Mouse (Mus musculus) heart, adult 2 months (tissue): ENCODE data around the gene D130052B06Rik. TPM values are rescaled to one million over a fixed set of nuclear protein-coding genes. Genes with fewer than 3 reads are reported as not detected.

ENCODE experiments used
- DNase-seq, 2 experiments: peaks; one replicate each; pipeline ENCODE4 v3.0.0; 2021
- H3K27ac ChIP-seq: fragments of 200-600 bp; 2 replicates; pipeline ENCODE4 v1.8.1; 2022
- H3K27me3 ChIP-seq: fragments of 200-500 bp; 2 replicates; pipeline ENCODE4 v1.6.1; 2012; ENCODE audit warnings: mild to moderate bottlenecking, low read length, inconsistent platforms, mixed read lengths; ENCODE audit not compliant: control insufficient read depth, insufficient read depth
- H3K36me3 ChIP-seq: fragments of 200-500 bp; 2 replicates; pipeline ENCODE4 v1.6.1; 2012; ENCODE audit warnings: low read length, inconsistent platforms; ENCODE audit not compliant: control insufficient read depth, insufficient read depth
- H3K4me1 ChIP-seq: fragments of 200-500 bp; 2 replicates; pipeline ENCODE4 v1.6.1; 2011; ENCODE audit warnings: low read length; ENCODE audit not compliant: control insufficient read depth, insufficient read depth
- H3K4me3 ChIP-seq: fragments of 200-600 bp; 2 replicates; pipeline ENCODE4 v1.8.1; 2022
- H3K79me2 ChIP-seq: fragments of 200-500 bp; replicated peaks from 2 replicates; pipeline ENCODE4 v1.6.1; 2012; ENCODE audit warnings: mild to moderate bottlenecking, inconsistent platforms, low read length, moderate library complexity, mixed read lengths; ENCODE audit not compliant: control insufficient read depth, insufficient read depth
- H3K9ac ChIP-seq: fragments of 200-500 bp; 2 replicates; pipeline ENCODE4 v1.6.1; 2012; ENCODE audit warnings: low read depth, mild to moderate bottlenecking, control low read depth, inconsistent platforms, low read length, mixed read lengths
- CTCF ChIP-seq: fragments of 200-600 bp; IDR thresholded peaks from 2 replicates; pipeline ENCODE4 v1.8.1; 2022; ENCODE audit warnings: antibody characterized with exemption, mild to moderate bottlenecking, moderate library complexity
- EP300 ChIP-seq: fragments of 200-500 bp; IDR thresholded peaks from 2 replicates; pipeline ENCODE4 v1.6.1; 2011; ENCODE audit warnings: low read depth, low read length, control low read depth; ENCODE audit not compliant: insufficient read depth
- POLR2A ChIP-seq: fragments of 200-500 bp; IDR thresholded peaks from 2 replicates; pipeline ENCODE4 v1.6.1; 2011; ENCODE audit warnings: mild to moderate bottlenecking, low read depth, low read length, control low read depth; ENCODE audit not compliant: insufficient read depth
- WGBS: fragments of 180-500 bp; shearing (Covaris S2); methylation state at CpG from one replicate; pipeline ENCODE4 v1.1.7; 2018; 5-methylcytosine and 5-hydroxymethylcytosine counted together
- intact Hi-C: fragments of 180-260 bp; cut with DNase I; formaldehyde crosslinking; loops from one replicate; pipeline ENCODE4 v1.15.1; 2025
- polyA plus RNA-seq: library from polyadenylated mRNA; depleted of rRNA; stranded (reverse); fragments of >200 nt; gene quantifications from 2 replicates; pipeline ENCODE4 v1.2.3, GENCODE M21; 2012
- total RNA-seq, 2 experiments: library from RNA; stranded (reverse); gene quantifications; 2 replicates each; pipeline ENCODE4 v1.2.3; 2021

The D130052B06Rik gene
- total and polyA plus RNA-seq, 3 experiments: not detected

- intact Hi-C loops: no loop called here
- Histone ChIP-seq H3K36me3 (no peaks in the 10 kb centered on the region), H3K79me2 (no peaks in the 10 kb centered on the region), H3K4me3 (no peak overlapping the region), H3K27ac (no peak overlapping the region), H3K27me3 (no peaks in the 10 kb centered on the region), H3K4me1 (no peaks in the 10 kb centered on the region), H3K9ac (no peak overlapping the region)
- 60% methylated on average over 3 of the region's 3 CpGs for WGBS
- TF ChIP-seq POLR2A: no peak
- TF ChIP-seq EP300: no peak
- TF ChIP-seq CTCF: no peak
- no peak for DNase-seq
These were observed 56.1 kb downstream of the D130052B06Rik start for GRCm38 (mm10) chr11:33655221-33655620.

- Histone ChIP-seq H3K9ac (no peak overlapping the region), H3K27ac (no peak overlapping the region), H3K4me1 (no peaks in the 10 kb centered on the region), H3K36me3 (no peaks in the 10 kb centered on the region), H3K27me3 (no peaks in the 10 kb centered on the region), H3K4me3 (no peak overlapping the region), H3K79me2 (no peaks in the 10 kb centered on the region)
- intact Hi-C loops: no loop called here
- DNase-seq: no peak
- TF ChIP-seq EP300 (no peak), CTCF (no peak), POLR2A (no peak)
- 51% methylated on average over 7 of the region's 7 CpGs for WGBS
These were observed 56.9 kb downstream of the D130052B06Rik start for GRCm38 (mm10) chr11:33655861-33656593.

GRCm38 (mm10) chr11:33660016-33660913 is 61.2 kb downstream of the D130052B06Rik start:
- Histone ChIP-seq H3K36me3 (no peaks in the 10 kb centered on the region), H3K9ac (no peak overlapping the region), H3K79me2 (no peaks in the 10 kb centered on the region), H3K27me3 (0 out of 2 replicates have a peak, but pooled peaks cover 3% of the 10 kb centered on the region), H3K4me3 (no peak overlapping the region), H3K27ac (no peak overlapping the region), H3K4me1 (no peaks in the 10 kb centered on the region)
- intact Hi-C loops: no loop called here
- no peak for DNase-seq
- 59% methylated on average over 13 of the region's 13 CpGs for WGBS
- TF ChIP-seq EP300 (no peak), POLR2A (no peak), CTCF (no peak)

- Histone ChIP-seq H3K4me3 (no peak overlapping the region), H3K36me3 (no peaks in the 10 kb centered on the region), H3K4me1 (no peaks in the 10 kb centered on the region), H3K79me2 (no peaks in the 10 kb centered on the region), H3K27me3 (0 out of 2 replicates have a peak, but pooled peaks cover 3% of the 10 kb centered on the region), H3K27ac (no peak overlapping the region), H3K9ac (no peak overlapping the region)
- intact Hi-C loops: no loop called here
- TF ChIP-seq EP300: no peak
- WGBS: 77% methylated on average over 2 of the region's 2 CpGs
- no peak for DNase-seq
These were observed 64.5 kb downstream of the D130052B06Rik start for GRCm38 (mm10) chr11:33663599-33663998.

- Histone ChIP-seq H3K36me3 (no peaks in the 10 kb centered on the region), H3K79me2 (no peaks in the 10 kb centered on the region), H3K27me3 (0 out of 2 replicates have a peak, but pooled peaks cover 1% of the 10 kb centered on the region), H3K4me3 (no peak overlapping the region), H3K9ac (no peak overlapping the region), H3K27ac (no peak overlapping the region), H3K4me1 (no peaks in the 10 kb centered on the region)
- no peak for DNase-seq
- intact Hi-C loops: no loop called here
- 42% methylated on average over 6 of the region's 6 CpGs for WGBS
- TF ChIP-seq CTCF (no peak), POLR2A (no peak), EP300 (no peak)
These were observed 69.3 kb downstream of the D130052B06Rik start for GRCm38 (mm10) chr11:33668376-33668775.
